Mouse (Mus musculus): Measurements from ENCODE around the gene Hoxd9.

Hoxd9 gene

GRCm38 (mm10) chr2:74710929-74711543, 13.5 kb downstream of the Hoxd9 start:
- no peak for DNase-seq (ENCODE audit: extremely low spot score, low read depth, low spot score)

GRCm38 (mm10) chr2:74711721-74712621, 14.4 kb downstream of the Hoxd9 start, which contains the start of the genes Hoxd3 and Hoxd4:
Hoxd3 (plus strand) TSS chr2:74711927.
Hoxd4 (plus strand) TSS chr2:74711929.
- DNase-seq (ENCODE audit: extremely low spot score, low read depth, low spot score) = no peak

DNA sequence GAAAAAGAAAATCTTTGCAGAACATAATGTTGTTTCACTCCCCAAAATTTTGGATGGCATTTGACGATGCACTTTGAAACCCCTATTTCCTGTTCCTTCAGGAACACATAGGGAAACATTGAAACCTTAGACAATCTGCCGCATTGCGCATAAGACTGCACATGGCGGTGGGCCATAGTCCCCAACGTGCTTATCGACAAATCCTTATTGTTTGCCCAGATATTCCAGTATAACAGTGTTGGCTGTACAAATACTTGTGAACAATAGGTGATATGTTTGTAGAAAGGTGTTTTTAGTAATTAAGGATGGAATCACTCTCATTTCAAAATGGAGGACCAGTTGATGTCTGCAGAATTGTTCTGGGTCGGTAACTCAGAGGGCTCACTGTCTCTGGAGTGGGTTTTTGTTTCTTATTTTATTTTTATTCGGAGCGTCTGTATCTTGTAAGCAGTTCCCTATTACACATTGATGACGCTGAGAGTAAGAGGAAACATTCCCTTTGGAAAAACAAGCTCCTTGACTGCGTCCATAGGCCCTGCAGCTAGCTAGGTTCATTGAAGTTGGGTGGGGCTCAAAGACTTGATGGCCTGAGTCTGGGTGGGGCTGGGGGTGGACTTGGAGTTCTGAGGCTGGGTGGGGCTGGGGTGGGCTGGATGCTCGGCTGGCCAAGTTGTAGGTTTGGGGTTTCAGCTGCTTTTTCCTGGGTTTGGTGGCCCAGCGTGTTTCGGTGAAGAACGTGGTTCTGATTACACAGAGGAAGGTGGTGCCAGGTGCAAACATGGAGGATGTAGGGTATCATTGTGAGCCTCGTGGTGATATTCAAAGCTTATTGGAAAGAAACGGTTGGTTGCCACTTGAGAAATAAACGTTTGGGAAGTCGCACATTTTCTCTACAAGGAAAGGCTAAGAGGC, 16.0 kb downstream of the Hoxd9 start:
- no peak for DNase-seq (ENCODE audit: extremely low spot score, low read depth, low spot score)

- DNase-seq (ENCODE audit: extremely low spot score, low read depth, low spot score) = no peak
Measured at GRCm38 (mm10) chr2:74714156-74714789, 16.7 kb downstream of the Hoxd9 start.

DNA sequence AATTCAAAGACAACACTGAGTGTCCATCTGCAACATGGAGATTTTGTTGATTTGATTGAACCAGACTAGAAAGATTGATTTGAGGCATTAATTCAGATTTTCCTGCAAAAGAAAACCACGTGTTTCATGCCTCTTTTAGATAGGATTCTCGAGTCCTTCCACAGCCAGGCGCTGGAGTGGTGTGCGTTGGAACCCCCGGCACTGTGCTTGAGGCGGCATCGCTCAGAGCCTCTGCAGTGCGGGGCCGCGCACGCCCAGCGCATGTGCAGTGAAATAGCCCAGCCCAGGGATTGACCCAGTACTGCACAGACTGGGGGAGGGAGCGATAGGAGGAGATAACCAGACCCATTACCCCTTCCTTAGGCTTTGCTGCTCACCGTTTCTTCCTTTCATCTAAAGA, 17.4 kb downstream of the Hoxd9 start:
- no peak for DNase-seq (ENCODE audit: extremely low spot score, low read depth, low spot score)

GRCm38 (mm10) chr2:74715504-74716241, 18.1 kb downstream of the Hoxd9 start:
- peak; percentile 94 for DNase-seq (ENCODE audit: extremely low spot score, low read depth, low spot score)

DNA sequence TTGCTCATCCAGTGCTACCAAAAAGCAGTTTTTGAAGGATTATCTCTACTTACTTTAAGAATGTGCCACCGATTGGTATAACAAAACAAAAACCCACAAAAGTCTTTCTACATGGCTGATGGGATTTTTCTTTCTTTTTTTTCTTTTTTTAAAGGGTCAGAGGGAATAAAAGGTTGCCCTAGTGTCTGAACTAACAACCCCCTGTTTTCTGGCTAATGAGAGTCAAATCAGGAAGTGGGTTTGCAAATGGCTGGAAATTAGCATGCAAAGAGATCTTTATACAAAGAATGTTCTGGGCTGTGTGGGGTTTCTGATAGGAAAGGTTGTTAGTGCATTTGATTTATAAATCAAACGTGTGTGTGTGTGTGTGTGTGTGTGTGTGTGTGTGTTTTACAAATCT, 22.9 kb downstream of the Hoxd9 start:
- no peak for DNase-seq (ENCODE audit: extremely low spot score, low read depth, low spot score)

GRCm38 (mm10) chr2:74720955-74721491, 23.5 kb downstream of the Hoxd9 start:
- no peak for DNase-seq (ENCODE audit: extremely low spot score, low read depth, low spot score)

DNA sequence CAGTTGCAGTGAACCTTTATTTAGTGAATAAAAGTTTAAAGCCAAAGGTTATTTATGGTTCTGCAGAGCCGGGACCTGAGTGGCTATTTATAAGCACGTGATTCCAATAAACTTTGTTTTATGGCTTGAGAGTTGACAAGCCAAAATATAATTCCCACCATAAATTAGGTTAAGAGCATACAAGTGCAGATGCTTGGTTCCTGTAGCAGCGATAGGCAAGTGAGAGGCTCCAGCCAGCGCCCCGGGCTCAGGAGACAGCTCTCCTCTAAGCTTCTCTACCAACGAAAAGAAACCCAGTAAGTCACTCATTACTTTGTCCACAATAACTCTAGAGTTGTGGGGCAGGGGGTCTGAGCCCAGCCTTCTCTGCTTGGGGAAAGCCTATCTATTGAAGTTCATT, 24.4 kb downstream of the Hoxd9 start:
- no peak for DNase-seq (ENCODE audit: extremely low spot score, low read depth, low spot score)

DNA sequence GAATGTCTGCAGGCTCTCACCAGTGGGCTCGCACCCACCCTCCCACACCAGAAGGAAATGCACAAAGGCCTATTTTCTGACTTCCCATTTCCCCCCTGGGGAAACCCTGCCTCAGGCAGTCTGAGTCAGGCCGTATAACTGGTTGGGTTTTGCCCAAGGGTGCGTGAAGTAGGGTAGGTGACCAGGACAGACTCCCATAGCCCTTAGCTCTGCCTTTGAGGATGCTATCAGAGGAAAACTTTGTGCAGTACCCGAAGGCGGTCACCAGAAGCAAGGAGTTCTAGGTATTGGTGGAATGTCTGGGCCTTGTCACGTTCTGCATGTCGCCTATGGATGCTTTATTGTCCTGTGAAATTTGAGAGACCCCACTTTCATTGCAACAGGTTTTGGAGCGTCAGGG, 25.4 kb downstream of the Hoxd9 start:
- DNase-seq (ENCODE audit: extremely low spot score, low read depth, low spot score) = no peak

GRCm38 (mm10) chr2:74724244-74725015, 26.9 kb downstream of the Hoxd9 start:
- no peak for DNase-seq (ENCODE audit: extremely low spot score, low read depth, low spot score)

- no peak for DNase-seq (ENCODE audit: extremely low spot score, low read depth, low spot score)
Measured at GRCm38 (mm10) chr2:74725171-74725570, 27.6 kb downstream of the Hoxd9 start.

- DNase-seq (ENCODE audit: extremely low spot score, low read depth, low spot score) = no peak
Measured at GRCm38 (mm10) chr2:74726551-74726950, 29.0 kb downstream of the Hoxd9 start, which contains the start of gene Gm28230. Gm28230 (plus strand) TSS chr2:74726728.

- no peak for DNase-seq (ENCODE audit: extremely low spot score, low read depth, low spot score)
Measured at GRCm38 (mm10) chr2:74726973-74727639, 29.6 kb downstream of the Hoxd9 start.

DNA sequence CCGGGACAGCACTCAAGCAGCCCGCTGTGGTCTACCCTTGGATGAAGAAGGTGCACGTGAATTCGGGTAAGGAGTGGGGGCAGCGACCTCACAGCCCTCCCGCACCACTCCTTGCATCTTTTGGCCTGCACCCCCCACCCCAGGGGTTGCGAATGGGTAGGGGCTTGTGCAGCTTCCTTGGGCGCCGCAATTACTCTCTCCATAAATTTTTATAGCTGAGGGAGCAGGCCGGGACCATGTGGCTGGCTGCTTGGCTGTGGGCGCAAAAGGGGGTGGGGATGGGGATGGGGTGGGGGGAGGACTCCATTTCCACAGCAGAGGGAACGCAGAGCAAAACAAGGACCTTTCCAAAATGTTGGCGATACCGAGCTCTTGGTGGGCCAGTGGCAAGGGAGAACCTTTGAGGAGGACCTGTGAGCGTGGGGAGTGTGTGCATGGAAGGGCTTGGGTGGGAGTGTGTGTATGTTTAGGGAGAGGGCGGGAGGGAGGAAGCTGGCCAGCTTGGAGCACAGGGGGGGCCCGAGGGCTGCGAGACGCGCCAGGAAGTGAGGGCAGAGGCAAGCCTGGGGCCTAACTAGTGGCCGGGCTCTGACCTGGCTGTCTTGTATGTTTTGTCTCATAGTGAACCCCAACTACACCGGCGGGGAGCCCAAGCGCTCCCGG, 30.2 kb downstream of the Hoxd9 start:
- DNase-seq (ENCODE audit: extremely low spot score, low read depth, low spot score) = no peak

DNA sequence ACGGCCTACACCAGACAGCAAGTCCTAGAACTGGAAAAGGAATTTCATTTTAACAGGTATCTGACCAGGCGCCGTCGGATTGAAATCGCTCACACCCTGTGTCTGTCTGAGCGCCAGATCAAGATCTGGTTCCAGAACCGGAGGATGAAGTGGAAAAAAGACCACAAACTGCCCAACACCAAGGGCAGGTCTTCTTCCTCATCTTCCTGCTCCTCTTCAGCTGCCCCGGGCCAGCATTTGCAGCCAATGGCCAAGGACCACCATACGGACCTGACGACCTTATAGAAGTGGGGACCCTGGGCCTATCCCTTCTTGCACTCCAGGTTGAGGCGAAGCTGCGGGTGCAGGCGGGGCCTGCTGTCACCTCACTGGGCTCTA, 30.8 kb downstream of the Hoxd9 start:
- DNase-seq (ENCODE audit: extremely low spot score, low read depth, low spot score) = no peak

DNA sequence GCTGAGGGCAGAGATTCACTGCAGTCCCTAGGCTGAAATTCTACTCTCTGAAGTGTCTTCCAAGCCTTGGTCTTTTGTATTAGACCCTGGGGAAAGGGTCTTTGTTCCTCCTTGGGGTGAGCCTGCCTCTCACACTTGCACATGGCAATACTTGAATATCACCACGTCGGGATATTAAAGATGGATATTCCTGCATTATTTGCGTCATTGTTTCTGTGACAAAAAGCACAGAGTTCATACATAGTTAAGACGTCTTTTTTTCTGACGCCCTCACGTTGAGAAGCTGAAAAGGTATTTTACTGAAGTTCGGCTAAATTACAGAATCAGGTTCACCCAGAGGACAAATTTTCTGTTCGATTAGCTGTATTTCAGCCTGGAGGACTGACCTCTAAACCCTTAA, 32.8 kb downstream of the Hoxd9 start:
- no peak for DNase-seq (ENCODE audit: extremely low spot score, low read depth, low spot score)

GRCm38 (mm10) chr2:74731055-74731454, 33.5 kb downstream of the Hoxd9 start:
- no peak for DNase-seq (ENCODE audit: extremely low spot score, low read depth, low spot score)
